Mouse (Mus musculus): ENCODE measurements around the gene 2010111I01Rik. TPM values are rescaled to one million over a fixed set of nuclear protein-coding genes. Genes with fewer than 3 reads are reported as not detected.

Gene 2010111I01Rik
- polyA plus RNA-seq, 2 experiments = 10.7 to 13.6 TPM

DNA sequence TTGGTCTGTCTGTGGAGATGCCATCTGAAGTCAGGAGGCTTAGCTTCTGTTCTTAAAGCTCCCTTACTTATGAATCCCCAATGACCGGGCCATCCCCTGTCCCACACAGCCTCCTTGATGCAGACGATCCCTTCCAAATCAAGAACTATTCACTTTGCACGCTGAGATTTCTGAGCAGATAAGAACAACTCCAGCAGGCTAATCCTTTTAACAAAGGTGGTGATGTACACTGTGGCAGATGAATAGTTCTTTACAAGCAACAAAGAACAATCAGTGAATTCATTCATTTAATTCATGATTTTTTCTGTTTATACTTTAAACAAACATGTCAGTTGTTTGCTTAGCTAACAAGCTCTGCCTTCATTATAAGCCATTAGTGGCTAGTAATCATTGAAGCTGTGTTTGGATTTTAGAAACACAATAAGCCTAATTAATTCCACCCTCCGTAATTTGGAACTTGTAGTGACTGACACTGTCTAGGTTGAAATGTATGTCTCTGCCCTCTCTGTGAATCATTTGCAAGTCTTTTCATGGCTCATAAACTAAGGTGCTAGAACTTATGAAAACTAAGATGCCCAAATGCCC, 182.0 kb downstream of the 2010111I01Rik start:
- ATAC-seq (ENCODE audit: insufficient read depth) (no peak), DNase-seq (ENCODE audit: low read depth in 3 of 3, low spot score in 3 of 3) (no peak)
- H3K36me3 ChIP-seq (replicated peaks; ENCODE audit: control insufficient read depth, insufficient read depth, low read depth) = no peaks in the 10 kb centered on the region
- no peak overlapping the region for H3K4me3 ChIP-seq (ENCODE audit: insufficient read depth in 1 of 2, low read depth in 2 of 2, low read length in 2 of 2)
- H3K9ac ChIP-seq (replicated peaks) = no peak overlapping the region
- no peaks in the 10 kb centered on the region for H3K9me3 ChIP-seq (ENCODE audit: control insufficient read depth, low read length)
- 76% methylated on average over 4 of the region's 4 CpGs for WGBS (ENCODE audit: insufficient replicate concordance)
- H3K27me3 ChIP-seq (ENCODE audit: control insufficient read depth, insufficient read depth, low read length) = no peaks in the 10 kb centered on the region
- no peak overlapping the region for H3K4me2 ChIP-seq (ENCODE audit: low read depth)
- TF ChIP-seq CTCF (IDR thresholded peaks at IDR 0.05; ENCODE audit: low read depth) (no peak), EP300 (IDR thresholded peaks at IDR 0.05; ENCODE audit: low read depth) (no peak)
- H3K4me1 ChIP-seq (replicated peaks; ENCODE audit: control insufficient read depth in 2 of 2, insufficient read depth in 2 of 2, low read length in 1 of 2) = peaks cover 0 to 5% of the 10 kb centered on the region in 2 experiments; a peak in 2 of 4 replicates
- H3K27ac ChIP-seq = no peak overlapping the region

DNA sequence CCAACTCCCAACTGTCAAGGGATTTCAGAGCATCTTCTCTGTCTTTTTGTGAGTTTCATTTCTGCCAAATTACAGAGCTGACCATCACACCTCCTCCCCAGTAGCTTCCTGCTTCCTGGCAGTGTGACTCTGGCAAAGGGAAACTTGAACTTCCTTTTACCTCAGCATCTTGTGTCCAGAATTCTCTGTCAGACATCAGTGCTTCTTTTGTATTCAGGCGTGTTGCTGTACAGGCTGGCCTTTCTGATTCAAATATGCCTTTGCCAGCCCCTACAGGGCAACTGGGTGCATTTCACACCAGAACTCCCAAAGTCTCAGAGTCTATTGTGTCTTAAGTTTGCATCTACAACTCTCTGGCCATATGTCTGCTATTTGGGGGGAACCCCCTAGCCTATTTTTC, 183.5 kb downstream of the 2010111I01Rik start:
- no peak overlapping the region for H3K9ac ChIP-seq (replicated peaks)
- DNase-seq (ENCODE audit: low read depth in 3 of 3, low spot score in 3 of 3) (no peak), ATAC-seq (ENCODE audit: insufficient read depth) (no peak)

DNA sequence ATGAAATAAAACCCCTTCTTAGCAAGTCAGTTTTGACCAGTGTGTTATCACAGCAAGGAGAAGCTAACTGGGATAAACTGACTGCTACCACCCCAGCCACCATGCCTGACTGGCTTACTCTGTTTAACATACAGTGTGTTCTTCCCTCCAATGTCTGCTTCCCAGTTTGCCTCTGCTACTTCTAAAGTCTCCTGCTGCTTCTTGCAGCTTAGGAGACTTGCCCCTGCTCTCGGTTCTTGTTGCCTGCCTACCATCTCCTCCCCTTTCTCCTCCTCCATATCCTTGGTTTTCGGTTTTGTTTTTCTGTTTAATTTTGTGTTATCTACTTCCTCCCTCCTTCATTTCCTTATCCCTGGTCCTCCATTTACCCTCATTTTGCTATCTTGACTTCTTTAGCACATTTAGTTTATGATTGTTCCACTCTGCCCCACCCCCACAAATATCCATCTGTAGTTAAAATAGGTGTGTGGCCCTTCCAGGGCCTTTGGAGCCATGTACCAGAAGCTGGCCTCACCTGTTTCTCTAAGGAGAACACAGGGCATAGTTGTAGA, 185.9 kb downstream of the 2010111I01Rik start:
- ATAC-seq (ENCODE audit: insufficient read depth) = no peak
- H3K4me1 ChIP-seq (replicated peaks; ENCODE audit: control insufficient read depth in 2 of 2, insufficient read depth in 2 of 2, low read length in 1 of 2) = peaks cover 0 to 5% of the 10 kb centered on the region in 2 experiments; a peak in 2 of 4 replicates
- no peaks in the 10 kb centered on the region for H3K27me3 ChIP-seq (ENCODE audit: control insufficient read depth, insufficient read depth, low read length)
- H3K9me3 ChIP-seq (ENCODE audit: control insufficient read depth, low read length) = no peaks in the 10 kb centered on the region
- H3K9ac ChIP-seq (replicated peaks) = no peak overlapping the region
- DNase-seq (ENCODE audit: low read depth in 3 of 3, low spot score in 3 of 3) = no peak
- no peaks in the 10 kb centered on the region for H3K36me3 ChIP-seq (replicated peaks; ENCODE audit: control insufficient read depth, insufficient read depth, low read depth)
- TF ChIP-seq EP300 (IDR thresholded peaks at IDR 0.05; ENCODE audit: low read depth) (no peak), CTCF (IDR thresholded peaks at IDR 0.05; ENCODE audit: low read depth) (no peak)
- H3K4me2 ChIP-seq (ENCODE audit: low read depth) = no peak overlapping the region
- H3K4me3 ChIP-seq (ENCODE audit: insufficient read depth in 1 of 2, low read depth in 2 of 2, low read length in 2 of 2) = no peak overlapping the region
- no peak overlapping the region for H3K27ac ChIP-seq
- 25% methylated on average over 2 of the region's 2 CpGs for WGBS (ENCODE audit: insufficient replicate concordance)

More for the DNA sequence above, 183.5 kb downstream of the 2010111I01Rik start:
- no peaks in the 10 kb centered on the region for H3K9me3 ChIP-seq (ENCODE audit: control insufficient read depth, low read length)
- H3K4me3 ChIP-seq (ENCODE audit: insufficient read depth in 1 of 2, low read depth in 2 of 2, low read length in 2 of 2) = no peak overlapping the region
- no peak overlapping the region for H3K27ac ChIP-seq
- H3K4me1 ChIP-seq (replicated peaks; ENCODE audit: control insufficient read depth in 2 of 2, insufficient read depth in 2 of 2, low read length in 1 of 2) = peaks cover 0 to 5% of the 10 kb centered on the region in 2 experiments; a peak in 2 of 4 replicates
- H3K4me2 ChIP-seq (ENCODE audit: low read depth) = no peak overlapping the region
- H3K36me3 ChIP-seq (replicated peaks; ENCODE audit: control insufficient read depth, insufficient read depth, low read depth) = no peaks in the 10 kb centered on the region
- TF ChIP-seq EP300 (IDR thresholded peaks at IDR 0.05; ENCODE audit: low read depth) (no peak), CTCF (IDR thresholded peaks at IDR 0.05; ENCODE audit: low read depth) (no peak)
- WGBS (ENCODE audit: insufficient replicate concordance) = 49% methylated on average over 1 of the region's 1 CpGs
- no peaks in the 10 kb centered on the region for H3K27me3 ChIP-seq (ENCODE audit: control insufficient read depth, insufficient read depth, low read length)

DNA sequence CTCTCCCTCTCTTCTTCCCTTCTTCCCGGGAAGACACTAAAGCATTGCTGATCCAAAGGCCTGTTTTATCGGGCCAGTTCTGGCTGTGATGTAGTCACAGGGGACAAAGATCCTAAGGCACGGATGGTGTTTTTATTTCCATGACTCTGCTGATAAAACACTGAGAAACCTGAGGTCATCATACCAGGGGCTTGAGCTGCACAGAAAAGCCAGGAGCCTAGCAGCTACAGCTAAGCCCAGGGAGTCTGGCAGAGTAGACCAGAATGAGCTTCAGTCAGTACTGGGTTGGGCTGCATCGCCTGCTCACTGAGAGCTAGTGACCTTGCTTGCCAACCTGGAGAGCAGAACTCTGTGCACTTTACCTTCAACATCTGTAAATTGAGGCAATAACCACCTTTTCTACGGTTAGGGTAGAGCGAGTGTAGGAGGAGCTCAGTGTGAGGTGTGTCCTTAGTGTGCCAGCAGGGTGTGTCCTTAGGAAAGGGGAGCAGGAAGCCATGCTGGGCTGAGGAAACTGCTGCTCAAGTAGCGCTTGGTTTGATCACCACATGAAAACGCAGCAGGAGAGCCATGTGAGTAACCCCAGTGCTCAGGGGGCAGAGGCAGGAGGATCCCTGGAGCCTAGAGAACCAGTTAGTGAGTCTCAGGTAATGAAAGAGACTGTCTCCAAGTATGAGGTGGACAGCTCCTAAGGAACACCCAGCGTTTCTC, 186.5 kb downstream of the 2010111I01Rik start:
- TF ChIP-seq EP300 (IDR thresholded peaks at IDR 0.05; ENCODE audit: low read depth) = no peak
- no peak for TF ChIP-seq CTCF (IDR thresholded peaks at IDR 0.05; ENCODE audit: low read depth)
- Histone ChIP-seq H3K4me3 (ENCODE audit: insufficient read depth in 1 of 2, low read depth in 2 of 2, low read length in 2 of 2) (no peak overlapping the region), H3K9ac (replicated peaks) (no peak overlapping the region), H3K27me3 (ENCODE audit: control insufficient read depth, insufficient read depth, low read length) (no peaks in the 10 kb centered on the region), H3K36me3 (replicated peaks; ENCODE audit: control insufficient read depth, insufficient read depth, low read depth) (no peaks in the 10 kb centered on the region), H3K4me2 (ENCODE audit: low read depth) (no peak overlapping the region), H3K4me1 (replicated peaks; ENCODE audit: control insufficient read depth in 2 of 2, insufficient read depth in 2 of 2, low read length in 1 of 2) (peaks cover 0 to 5% of the 10 kb centered on the region in 2 experiments; a peak in 2 of 4 replicates), H3K27ac (no peak overlapping the region), H3K9me3 (ENCODE audit: control insufficient read depth, low read length) (no peaks in the 10 kb centered on the region)
- no peak for ATAC-seq (ENCODE audit: insufficient read depth)
- 64% methylated on average over 9 of the region's 9 CpGs for WGBS (ENCODE audit: insufficient replicate concordance)
- DNase-seq (ENCODE audit: low read depth in 3 of 3, low spot score in 3 of 3) = no peak

DNA sequence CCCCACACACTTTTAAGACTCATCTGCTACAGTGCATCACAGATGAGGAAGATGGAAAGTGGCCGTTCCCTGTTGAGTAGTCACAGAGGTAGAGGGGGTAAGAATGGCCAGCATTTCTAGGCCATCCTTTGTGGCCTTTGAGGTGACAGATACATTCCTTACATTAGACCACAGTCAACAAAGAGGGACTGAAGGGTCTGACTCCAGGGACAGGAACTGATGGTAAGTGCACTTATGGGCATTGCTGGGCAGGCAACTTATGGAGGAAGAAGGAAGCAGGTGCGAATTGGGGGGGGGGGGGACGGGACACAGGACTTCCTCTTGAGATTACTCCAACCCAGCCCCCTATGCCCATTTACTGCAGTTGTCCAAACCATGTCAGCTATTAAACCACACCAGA, 187.8 kb downstream of the 2010111I01Rik start:
- Histone ChIP-seq H3K4me2 (ENCODE audit: low read depth) (no peak overlapping the region), H3K4me1 (replicated peaks; ENCODE audit: control insufficient read depth in 2 of 2, insufficient read depth in 2 of 2, low read length in 1 of 2) (peaks cover 0 to 5% of the 10 kb centered on the region in 2 experiments; a peak in 2 of 4 replicates), H3K9me3 (ENCODE audit: control insufficient read depth, low read length) (no peaks in the 10 kb centered on the region), H3K4me3 (ENCODE audit: insufficient read depth in 1 of 2, low read depth in 2 of 2, low read length in 2 of 2) (no peak overlapping the region), H3K36me3 (replicated peaks; ENCODE audit: control insufficient read depth, insufficient read depth, low read depth) (no peaks in the 10 kb centered on the region), H3K9ac (replicated peaks) (no peak overlapping the region), H3K27ac (no peak overlapping the region), H3K27me3 (ENCODE audit: control insufficient read depth, insufficient read depth, low read length) (no peaks in the 10 kb centered on the region)
- ATAC-seq (ENCODE audit: insufficient read depth) = no peak
- 27% methylated on average over 2 of the region's 3 CpGs for WGBS (ENCODE audit: insufficient replicate concordance)
- TF ChIP-seq CTCF (IDR thresholded peaks at IDR 0.05; ENCODE audit: low read depth) (no peak), EP300 (IDR thresholded peaks at IDR 0.05; ENCODE audit: low read depth) (no peak)
- DNase-seq (ENCODE audit: low read depth in 3 of 3, low spot score in 3 of 3) = no peak

Data from liver, embryonic 14.5 days (tissue).